Comparison of ENCODE assay signal across 20 mouse cellular contexts in the genomic region with DNA sequence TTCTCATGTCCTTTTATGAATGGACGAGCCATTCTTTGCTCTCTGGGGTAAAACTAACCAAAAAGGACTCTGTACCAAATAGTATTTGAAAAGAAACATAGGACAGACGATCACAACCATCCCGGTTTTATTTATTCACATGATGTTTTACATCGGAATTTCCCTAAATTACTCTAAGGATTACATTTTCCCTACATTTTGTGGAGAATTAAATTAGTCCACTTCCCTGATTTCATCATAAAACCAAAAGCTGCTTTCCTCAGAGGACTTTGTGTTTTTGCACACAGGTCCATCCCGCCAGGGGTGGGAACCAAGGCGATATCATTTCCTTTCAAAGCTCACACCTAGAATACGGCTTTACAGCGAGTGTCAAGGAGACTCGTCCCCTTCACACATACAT. TPM values are rescaled to one million over a fixed set of nuclear protein-coding genes. Genes with fewer than 3 reads are reported as not detected.
"Had no signal": no experiment of that assay in that cellular context is flagged by ENCODE, and none has a peak within 500 bp of the region (broad histone marks: within the 10 kb centered on the region; RNA-seq: fewer than 3 reads in every experiment).

No protein-coding gene starts in this region.

- H3K4me3 ChIP-seq: liver, embryonic 13.5 days; lung, embryonic 15.5 days; midbrain, embryonic 15.5 days; neural tube, embryonic 13.5 days had no signal

- H3K9ac ChIP-seq: liver, embryonic 13.5 days; liver, postnatal 0 days; lung, embryonic 15.5 days; midbrain, embryonic 15.5 days; neural tube, embryonic 13.5 days had no signal

- H3K36me3 ChIP-seq: liver, embryonic 13.5 days; lung, embryonic 15.5 days; midbrain, embryonic 15.5 days; neural tube, embryonic 13.5 days had no signal

- H3K9me3 ChIP-seq: liver, embryonic 13.5 days; lung, embryonic 15.5 days; midbrain, embryonic 15.5 days; neural tube, embryonic 13.5 days had no signal

- DNase-seq: kidney, adult 18-20 months; kidney, postnatal 10 days; liver; liver, embryonic 13.5 days; liver, postnatal 0 days; lung, postnatal 14 days; right cerebral cortex, postnatal 14 days; thymus, postnatal 36 days had no signal

- H3K27ac ChIP-seq: liver, embryonic 13.5 days; lung, embryonic 15.5 days; macrophage; midbrain, embryonic 15.5 days; neural tube, embryonic 13.5 days had no signal

- H3K4me2 ChIP-seq: liver, embryonic 13.5 days; lung, embryonic 15.5 days; midbrain, embryonic 15.5 days; neural tube, embryonic 13.5 days had no signal

- ATAC-seq: liver, postnatal 0 days had no signal

RNA-seq across cellular contexts. Expression of gene Foxd3, which starts 6.3 kb away (rescaled TPM):
- total RNA-seq: layer of hippocampus, adult 8-10 months; layer of hippocampus, postnatal 14 days; left cerebral cortex, adult 18-20 months; left cerebral cortex, postnatal 10 days; left cerebral cortex, postnatal 4 days; monocyte, adult 5-6 weeks had no signal
- polyA plus RNA-seq: kidney, embryonic 14.5 days; liver, embryonic 13.5 days; liver, postnatal 0 days; macrophage; thymus, postnatal 0 days had no signal
